Mouse (Mus musculus) hindbrain, postnatal 0 days (tissue): Measurements from ENCODE around the gene Cfap100. TPM values are rescaled to one million over a fixed set of nuclear protein-coding genes. Genes with fewer than 3 reads are reported as not detected.
A peak's percentile ranks its signal among the peaks of the same experiment; 100 is the strongest.

Experiments used
- ATAC-seq: fragments of 200-750 bp; cut with Nextera tagmentation; 2 replicates; pipeline ENCODE4 v1.8.0; 2017; ENCODE audit warnings: mild to moderate bottlenecking, moderate TSS enrichment, moderate library complexity
- DNase-seq: peaks from one replicate; pipeline ENCODE4 v3.0.0-alpha.2; 2015; ENCODE audit warnings: low spot score
- H3K27ac ChIP-seq: fragments of 300-500 bp; sonication (generic); 2 replicates; pipeline ENCODE4 v1.5.1; 2014; ENCODE audit warnings: mild to moderate bottlenecking
- H3K27me3 ChIP-seq: fragments of 300-500 bp; sonication (generic); 2 replicates; pipeline ENCODE4 v1.6.1; 2014; ENCODE audit warnings: low read length, mixed read lengths; ENCODE audit not compliant: insufficient read depth
- H3K36me3 ChIP-seq: fragments of 300-500 bp; sonication (generic); 2 replicates; pipeline ENCODE4 v1.6.1; 2014; ENCODE audit warnings: low read length, mixed read lengths; ENCODE audit not compliant: insufficient read depth
- H3K4me1 ChIP-seq: fragments of 300-500 bp; sonication (generic); 2 replicates; pipeline ENCODE4 v1.6.1; 2014; ENCODE audit warnings: antibody characterized with exemption, low read length, mixed read lengths; ENCODE audit not compliant: insufficient read depth
- H3K4me2 ChIP-seq: fragments of 300-500 bp; sonication (generic); 2 replicates; pipeline ENCODE4 v1.6.1; 2014; ENCODE audit warnings: low read depth, mild to moderate bottlenecking, low read length, moderate library complexity, mixed read lengths
- H3K4me3 ChIP-seq: fragments of 300-500 bp; sonication (generic); 2 replicates; pipeline ENCODE4 v1.5.1; 2014; ENCODE audit warnings: low read length
- H3K9ac ChIP-seq: fragments of 300-500 bp; sonication (generic); replicated peaks from 2 replicates; pipeline ENCODE4 v1.6.1; 2014; ENCODE audit warnings: mild to moderate bottlenecking, low read length, moderate library complexity, mixed read lengths
- H3K9me3 ChIP-seq: fragments of 300-500 bp; sonication (generic); 2 replicates; pipeline ENCODE4 v1.6.1; 2016; ENCODE audit warnings: low read length, mixed read lengths
- CTCF ChIP-seq: IDR thresholded peaks from 2 replicates; pipeline ENCODE4 v1.5.1; 2016; ENCODE audit warnings: antibody characterized with exemption, control low read depth, low read depth
- WGBS: fragments of 180-500 bp; shearing (Covaris S2); extraction: QIAGEN DNeasy Blood & Tissue Kit; methylation state at CpG from one replicate; pipeline ENCODE4 v1.1.7; 2014; 5-methylcytosine and 5-hydroxymethylcytosine counted together
- polyA plus RNA-seq: library from polyadenylated mRNA; unstranded; fragments of >200 nt; fragmentation: Nextera tagmentation; extraction: Ambion mirVana; gene quantifications from 2 replicates; pipeline ENCODE4 v1.2.1, GENCODE M21; 2015
- total RNA-seq: library from RNA; depleted of rRNA; stranded (reverse); fragments of >200 nt; gene quantifications from 2 replicates; pipeline ENCODE4 v1.2.3, GENCODE M21; 2014

Cfap100 gene
- total and polyA plus RNA-seq, 2 experiments from 2014 or later, result 8.2 to 29.4 TPM

DNA sequence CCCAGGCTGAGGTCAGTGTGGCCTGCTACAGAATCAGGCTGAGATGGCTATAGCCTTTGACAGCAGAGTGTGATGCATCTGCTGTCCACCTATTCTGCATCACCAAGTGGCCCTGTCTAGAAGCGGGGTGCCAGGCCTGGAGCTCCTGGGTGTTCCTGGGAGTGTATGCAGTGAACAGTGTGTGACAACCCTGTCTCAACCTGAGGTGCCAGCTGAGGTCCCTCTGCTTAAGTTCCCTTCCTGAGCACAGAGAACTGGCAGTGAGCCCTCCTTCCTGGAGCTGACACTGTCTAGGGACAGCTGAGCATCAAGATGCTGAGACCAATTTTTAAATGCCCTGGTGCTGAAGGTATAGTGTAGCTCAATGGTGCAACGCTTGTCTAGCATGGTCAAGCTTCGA is 44.1 kb upstream of the Cfap100 start:
- H3K9me3 ChIP-seq, result no peaks in the 10 kb centered on the region
- DNase-seq (no peak), ATAC-seq (no peak)
- 0 out of 2 replicates have a peak, but pooled peaks cover 4% of the 10 kb centered on the region for H3K36me3 ChIP-seq
- H3K4me1 ChIP-seq, result no peaks in the 10 kb centered on the region
- H3K4me3 ChIP-seq, result no peak overlapping the region
- no peak for TF ChIP-seq CTCF
- no peak overlapping the region for H3K4me2 ChIP-seq
- WGBS, result 88% methylated on average over 3 of the region's 3 CpGs
- H3K27me3 ChIP-seq, result no peaks in the 10 kb centered on the region
- no peak overlapping the region for H3K27ac ChIP-seq
- H3K9ac ChIP-seq, result no peak overlapping the region

DNA sequence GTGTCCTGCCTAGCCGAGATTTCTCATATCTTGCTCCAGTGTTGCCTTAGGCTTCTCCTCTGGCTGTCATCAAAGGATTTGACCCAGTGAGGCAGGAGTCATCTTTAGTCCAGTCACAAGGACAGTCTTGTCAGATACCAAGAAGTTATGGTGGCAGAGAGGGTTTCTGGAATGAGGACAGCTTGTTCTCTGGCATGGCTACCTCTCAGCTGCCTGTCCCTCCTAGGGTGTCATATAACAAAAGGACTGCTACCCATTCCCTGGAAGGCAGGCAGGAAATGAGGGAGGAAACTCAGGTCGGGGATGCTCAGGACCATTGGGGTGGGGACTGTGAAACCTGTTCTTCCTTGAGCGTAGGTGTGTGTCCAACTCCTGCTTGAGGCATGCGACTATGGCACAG is 43.5 kb upstream of the Cfap100 start:
- Histone ChIP-seq H3K4me1 (no peaks in the 10 kb centered on the region), H3K27ac (peak overlapping the region; percentile 74; the same call in 1 of the 2 replicates), H3K27me3 (no peaks in the 10 kb centered on the region), H3K36me3 (0 out of 2 replicates have a peak, but pooled peaks cover 7% of the 10 kb centered on the region), H3K9ac (no peak overlapping the region), H3K4me2 (no peak overlapping the region), H3K9me3 (no peaks in the 10 kb centered on the region), H3K4me3 (no peak overlapping the region)
- WGBS, result 78% methylated on average over 4 of the region's 4 CpGs
- no peak for DNase-seq
- no peak for ATAC-seq
- TF ChIP-seq CTCF, result no peak

DNA sequence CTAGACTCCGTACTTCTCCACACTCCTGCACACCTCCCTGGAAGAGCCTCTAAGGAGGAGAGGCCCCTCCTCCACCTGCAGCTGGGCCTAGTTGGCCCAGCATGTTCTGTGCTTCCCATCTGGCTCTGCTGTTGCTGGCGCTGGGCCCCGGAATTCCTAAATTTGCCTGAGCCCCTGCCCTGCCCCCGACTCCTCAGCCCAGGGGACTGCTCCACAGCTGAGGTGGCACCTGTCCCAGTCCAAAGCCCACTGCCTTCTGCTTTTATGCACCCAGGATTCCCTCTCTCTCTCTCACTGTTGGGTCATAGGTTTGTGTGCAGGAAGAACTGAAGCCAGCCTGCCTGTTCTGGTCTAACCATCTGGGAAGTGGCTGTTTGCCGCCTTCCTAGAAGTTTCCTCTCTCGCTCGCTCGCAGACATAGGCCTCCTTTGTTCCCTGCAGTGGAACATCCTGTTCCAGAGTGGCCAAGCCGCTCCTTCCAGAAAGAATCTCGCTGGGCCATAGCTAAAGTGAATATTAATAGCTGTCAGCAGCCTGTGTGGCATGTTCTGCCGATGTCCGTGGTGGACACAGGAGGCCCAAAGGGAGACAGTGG is 42.4 kb upstream of the Cfap100 start:
- Histone ChIP-seq H3K9ac (no peak overlapping the region), H3K4me3 (no peak overlapping the region), H3K4me1 (no peaks in the 10 kb centered on the region), H3K27ac (peak overlapping the region; percentile 74), H3K4me2 (no peak overlapping the region), H3K36me3 (peaks cover 13% of the 10 kb centered on the region; the same call in 1 of the 2 replicates), H3K9me3 (no peaks in the 10 kb centered on the region), H3K27me3 (no peaks in the 10 kb centered on the region)
- peak; percentile 75 for DNase-seq
- 31% methylated on average over 12 of the region's 12 CpGs for WGBS
- TF ChIP-seq CTCF, result no peak
- peak; percentile 85 for ATAC-seq

DNA sequence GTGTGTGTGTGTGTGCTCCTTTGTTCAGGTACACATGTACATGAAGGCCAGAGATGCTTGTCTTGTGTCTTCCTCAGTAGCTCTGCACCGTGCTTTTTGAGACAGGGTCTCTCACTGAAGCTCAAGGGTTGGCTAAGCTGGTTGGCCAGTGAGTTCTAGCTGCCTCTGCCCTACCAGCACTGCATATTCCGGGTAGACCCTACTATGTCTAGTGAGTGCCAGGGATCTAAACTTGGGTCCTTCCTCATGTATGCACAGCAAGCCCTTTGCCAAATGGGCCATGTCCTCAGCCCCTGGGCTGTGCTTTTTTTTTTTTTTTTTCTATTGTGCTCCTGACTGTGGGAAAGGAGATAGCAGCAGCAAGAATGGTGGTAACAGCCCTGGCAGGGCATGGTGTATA is 41.7 kb upstream of the Cfap100 start:
- DNase-seq, result no peak

DNA sequence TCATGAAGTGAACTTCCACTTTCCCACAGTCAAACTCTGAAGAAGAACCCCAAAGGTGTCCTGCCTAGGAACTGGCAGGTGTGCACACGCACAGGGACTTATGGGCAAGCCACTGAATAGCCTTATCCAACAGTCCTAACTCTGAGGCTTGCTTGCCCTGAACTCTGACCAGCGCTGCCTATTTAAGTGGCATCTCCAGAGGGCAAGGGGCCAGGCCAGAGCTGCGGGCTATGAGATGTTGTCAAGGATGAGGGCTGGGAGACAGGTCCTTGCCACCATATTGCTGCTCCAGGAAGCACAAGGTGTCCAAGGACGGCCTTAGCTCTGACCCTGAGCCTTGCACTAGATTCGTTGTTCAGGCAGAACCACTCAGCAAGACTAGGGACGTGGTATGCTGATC is 40.4 kb upstream of the Cfap100 start:
- Histone ChIP-seq H3K9me3 (no peaks in the 10 kb centered on the region), H3K9ac (no peak overlapping the region), H3K4me2 (no peak overlapping the region), H3K36me3 (peaks cover 9% of the 10 kb centered on the region; the same call in 1 of the 2 replicates), H3K27ac (0 out of 2 replicates have a peak overlapping the region, but pooled peaks have one; percentile 74), H3K27me3 (no peaks in the 10 kb centered on the region; the same call in 1 of the 2 replicates), H3K4me3 (no peak overlapping the region), H3K4me1 (no peaks in the 10 kb centered on the region)
- DNase-seq (no peak), ATAC-seq (no peak)
- TF ChIP-seq CTCF, result no peak
- 89% methylated on average over 6 of the region's 6 CpGs for WGBS

More for the DNA sequence above, 41.7 kb upstream of the Cfap100 start:
- Histone ChIP-seq H3K4me3 (no peak overlapping the region), H3K4me2 (no peak overlapping the region), H3K9ac (no peak overlapping the region), H3K27ac (peak overlapping the region; percentile 74), H3K36me3 (peaks cover 9% of the 10 kb centered on the region; the same call in 1 of the 2 replicates), H3K9me3 (no peaks in the 10 kb centered on the region), H3K4me1 (no peaks in the 10 kb centered on the region), H3K27me3 (no peaks in the 10 kb centered on the region)
- ATAC-seq, result no peak
- 93% methylated on average over 2 of the region's 2 CpGs for WGBS
- no peak for TF ChIP-seq CTCF

DNA sequence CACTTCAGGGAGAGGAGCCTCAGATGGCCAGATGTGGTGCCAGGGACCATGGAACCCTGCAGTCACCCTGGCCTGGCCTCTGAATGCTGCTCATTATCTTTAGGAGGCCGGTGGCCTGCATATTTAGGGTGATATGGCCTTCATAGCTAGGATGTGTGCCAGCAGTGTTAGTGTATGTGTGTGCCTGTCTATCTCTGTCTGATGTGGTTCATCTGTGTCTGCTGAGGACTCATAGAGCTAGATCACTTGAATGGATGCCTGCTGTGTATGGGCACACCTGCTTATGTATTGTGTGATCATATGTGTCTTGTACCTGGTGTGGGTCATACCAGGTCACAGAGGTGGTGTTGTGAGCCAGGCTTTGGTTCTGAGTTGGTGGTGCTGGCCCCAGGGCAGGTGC is 39.6 kb upstream of the Cfap100 start:
- H3K27ac ChIP-seq, result no peak overlapping the region
- H3K9ac ChIP-seq, result no peak overlapping the region
- H3K27me3 ChIP-seq, result no peaks in the 10 kb centered on the region; the same call in 1 of the 2 replicates
- 70% methylated on average over 1 of the region's 1 CpGs for WGBS
- H3K9me3 ChIP-seq, result no peaks in the 10 kb centered on the region
- ATAC-seq (no peak), DNase-seq (no peak)
- H3K36me3 ChIP-seq, result peaks cover 9% of the 10 kb centered on the region; the same call in 1 of the 2 replicates
- no peak for TF ChIP-seq CTCF
- H3K4me2 ChIP-seq, result no peak overlapping the region
- H3K4me1 ChIP-seq, result peaks cover 5% of the 10 kb centered on the region; the same call in 1 of the 2 replicates
- no peak overlapping the region for H3K4me3 ChIP-seq

GRCm38 (mm10) chr6:90466847-90467410 is 38.3 kb upstream of the Cfap100 start:
- TF ChIP-seq CTCF, result no peak; the same call in 1 of the 2 replicates
- no peaks in the 10 kb centered on the region for H3K9me3 ChIP-seq
- H3K4me1 ChIP-seq, result peaks cover 8% of the 10 kb centered on the region
- H3K4me2 ChIP-seq, result no peak overlapping the region
- WGBS, result 93% methylated on average over 12 of the region's 12 CpGs
- H3K4me3 ChIP-seq, result no peak overlapping the region
- no peak overlapping the region for H3K27ac ChIP-seq
- no peak for DNase-seq
- no peak overlapping the region for H3K9ac ChIP-seq
- H3K36me3 ChIP-seq, result peaks cover 9% of the 10 kb centered on the region; the same call in 1 of the 2 replicates
- no peak for ATAC-seq
- no peaks in the 10 kb centered on the region; the same call in 1 of the 2 replicates for H3K27me3 ChIP-seq
